Mouse (Mus musculus): ENCODE data around the gene Cttnbp2nl.

- TF ChIP-seq MAFK (IDR thresholded peaks at IDR 0.05; ENCODE audit: borderline replicate concordance, low read depth, low read length), result no peak
- TF ChIP-seq POLR2A (IDR thresholded peaks at IDR 0.05; ENCODE audit: control insufficient read depth in 1 of 2, insufficient read depth in 1 of 2, low read depth in 1 of 2, low read length in 2 of 2, poor library complexity in 1 of 2), result no peak
These were observed 5.9 kb upstream of the Cttnbp2nl start for GRCm38 (mm10) chr3:105058627-105059513.
